Mouse (Mus musculus) midbrain, embryonic 10.5 days (tissue): Measurements from ENCODE around the gene Nr1h2. TPM values are rescaled to one million over a fixed set of nuclear protein-coding genes. Genes with fewer than 3 reads are reported as not detected.
A peak's percentile ranks its signal among the peaks of the same experiment; 100 is the strongest.

ENCODE experiments used
- DNase-seq: peaks from one replicate; pipeline ENCODE4 v3.0.0-alpha.2; 2017; ENCODE audit warnings: low spot score
- H3K27ac ChIP-seq: fragments of 300-500 bp; sonication (generic); replicated peaks from 2 replicates; pipeline ENCODE4 v1.5.1; 2016; ENCODE audit warnings: mild to moderate bottlenecking
- H3K27me3 ChIP-seq: fragments of 300-500 bp; sonication (generic); 2 replicates; pipeline ENCODE4 v1.6.1; 2016; ENCODE audit warnings: low read depth, mild to moderate bottlenecking; ENCODE audit not compliant: poor library complexity, severe bottlenecking
- H3K36me3 ChIP-seq: fragments of 300-500 bp; sonication (generic); 2 replicates; pipeline ENCODE4 v1.6.1; 2016; ENCODE audit warnings: mild to moderate bottlenecking, moderate library complexity
- H3K4me1 ChIP-seq: fragments of 300-500 bp; sonication (generic); 2 replicates; pipeline ENCODE4 v1.6.1; 2016
- H3K4me3 ChIP-seq: fragments of 300-500 bp; sonication (generic); 2 replicates; pipeline ENCODE4 v1.5.1; 2016; ENCODE audit warnings: mild to moderate bottlenecking, moderate library complexity
- H3K9me3 ChIP-seq: fragments of 300-500 bp; sonication (generic); replicated peaks from 2 replicates; pipeline ENCODE4 v1.6.1; 2016; ENCODE audit warnings: mild to moderate bottlenecking
- WGBS: fragments of 180-500 bp; shearing (Covaris S2); methylation state at CpG from one replicate; pipeline ENCODE4 v1.1.7; 2016; 5-methylcytosine and 5-hydroxymethylcytosine counted together
- polyA plus RNA-seq: library from polyadenylated mRNA; unstranded; fragments of >200 nt; fragmentation: Nextera tagmentation; extraction: Ambion mirVana; gene quantifications from 2 replicates; pipeline ENCODE4 v1.2.1, GENCODE M21; 2016

Nr1h2 gene
- 82.8 and 84.2 TPM in 2 replicates for polyA plus RNA-seq

- H3K36me3 ChIP-seq, result peaks cover 34% of the 10 kb centered on the region
- peak; percentile 96 for DNase-seq
- H3K27ac ChIP-seq, result peak within 1 kb of the TSS; percentile 89
- peaks cover 21% of the 10 kb centered on the region for H3K4me1 ChIP-seq
- WGBS, result under 1% methylated on average over 22 of the region's 22 CpGs
- no peaks in the 10 kb centered on the region for H3K9me3 ChIP-seq
- H3K27me3 ChIP-seq, result no peaks in the 10 kb centered on the region
- H3K4me3 ChIP-seq, result peak within 1 kb of the TSS; percentile 79
These were observed at the start of gene Nr1h2 for GRCm38 (mm10) chr7:44553826-44554225. Gene Nr1h2 (minus strand): TSS chr7:44553951.

DNA sequence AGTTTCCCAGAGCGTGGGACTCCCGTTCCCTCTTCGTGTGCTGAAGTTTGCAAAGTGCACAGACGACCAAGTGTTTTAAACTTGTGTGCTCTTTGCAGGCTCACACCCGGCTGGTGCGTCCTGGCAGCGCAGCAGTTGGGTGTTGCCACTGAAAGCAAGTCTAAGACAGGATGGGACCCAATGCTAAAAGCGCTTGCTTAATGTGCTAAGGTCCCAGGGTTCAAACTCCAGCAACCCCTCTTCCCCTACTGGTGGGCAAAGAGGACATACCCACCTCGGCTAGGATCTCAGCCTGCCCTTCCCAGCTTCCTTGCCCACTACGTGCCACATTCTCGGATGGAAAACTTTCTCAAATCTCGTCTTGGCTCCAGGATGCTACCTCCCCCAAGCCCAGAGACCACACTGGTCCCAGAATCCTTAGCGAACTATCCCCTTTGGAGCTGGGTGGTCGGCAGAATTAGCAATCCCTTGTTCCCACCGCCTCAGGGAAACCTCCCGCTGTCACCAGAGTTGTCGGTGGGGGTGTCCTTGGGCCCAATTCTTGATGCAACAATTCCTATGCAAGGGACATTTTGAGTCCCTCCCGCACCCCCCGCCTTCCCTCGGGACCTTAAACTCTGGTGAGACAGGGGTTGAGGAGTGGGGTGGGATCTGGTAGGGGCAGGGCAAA is 49.6 kb upstream of the Nr1h2 start:
- Histone ChIP-seq H3K4me3 (peak overlapping the region; percentile 52), H3K27me3 (peaks cover 79% of the 10 kb centered on the region), H3K4me1 (peaks cover 65% of the 10 kb centered on the region)

GRCm38 (mm10) chr7:44602443-44602842 is 48.7 kb upstream of the Nr1h2 start:
- peak overlapping the region; percentile 81 for H3K27ac ChIP-seq
- H3K36me3 ChIP-seq, result no peaks in the 10 kb centered on the region; the same call in 1 of the 2 replicates
- peaks cover 71% of the 10 kb centered on the region for H3K27me3 ChIP-seq
- H3K4me3 ChIP-seq, result peak overlapping the region; percentile 52
- WGBS, result 18% methylated on average over 11 of the region's 11 CpGs
- H3K9me3 ChIP-seq, result no peaks in the 10 kb centered on the region
- DNase-seq, result peak; percentile 43
- peaks cover 65% of the 10 kb centered on the region for H3K4me1 ChIP-seq

More for the DNA sequence above, 49.6 kb upstream of the Nr1h2 start:
- peak; percentile 52 for DNase-seq
- Histone ChIP-seq H3K9me3 (no peaks in the 10 kb centered on the region), H3K27ac (peak overlapping the region; percentile 81), H3K36me3 (no peaks in the 10 kb centered on the region; the same call in 1 of the 2 replicates)
- WGBS, result 2% methylated on average over 20 of the region's 20 CpGs

DNA sequence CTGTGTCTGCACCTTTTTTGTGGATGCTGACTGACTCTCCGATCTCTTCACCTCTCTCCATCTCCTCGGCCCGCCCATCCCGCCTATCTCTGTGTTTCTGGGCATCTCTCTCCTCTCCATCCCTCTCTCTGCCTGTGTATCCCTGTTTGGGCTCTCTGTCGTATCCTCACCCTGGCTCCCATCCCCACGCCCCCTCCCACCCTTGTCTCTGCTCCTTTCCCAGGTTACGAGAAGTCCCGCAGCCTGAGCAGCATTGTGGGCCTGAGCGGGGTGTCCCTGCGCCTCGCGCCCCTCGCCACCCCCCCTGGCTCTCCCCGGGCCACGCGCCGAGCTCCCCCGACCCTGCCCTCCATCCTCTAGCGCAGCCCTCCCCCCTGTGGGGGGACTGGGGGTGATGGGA is 47.9 kb upstream of the Nr1h2 start:
- no peak for DNase-seq
- H3K4me3 ChIP-seq, result peak overlapping the region; percentile 52
- peak overlapping the region; percentile 81 for H3K27ac ChIP-seq
- H3K36me3 ChIP-seq, result no peaks in the 10 kb centered on the region; the same call in 1 of the 2 replicates
- H3K27me3 ChIP-seq, result peaks cover 63% of the 10 kb centered on the region
- no peaks in the 10 kb centered on the region for H3K9me3 ChIP-seq
- 20% methylated on average over 19 of the region's 19 CpGs for WGBS
- H3K4me1 ChIP-seq, result peaks cover 68% of the 10 kb centered on the region

GRCm38 (mm10) chr7:44600691-44601262 is 47.0 kb upstream of the Nr1h2 start:
- DNase-seq, result no peak
- Histone ChIP-seq H3K4me3 (no peak overlapping the region), H3K27me3 (peaks cover 55% of the 10 kb centered on the region), H3K36me3 (peaks cover 5% of the 10 kb centered on the region), H3K27ac (no peak overlapping the region), H3K4me1 (peaks cover 60% of the 10 kb centered on the region), H3K9me3 (no peaks in the 10 kb centered on the region)
- 84% methylated on average over 10 of the region's 10 CpGs for WGBS

GRCm38 (mm10) chr7:44598336-44598735 is 44.6 kb upstream of the Nr1h2 start:
- WGBS, result 80% methylated on average over 12 of the region's 12 CpGs
- DNase-seq, result no peak

DNA sequence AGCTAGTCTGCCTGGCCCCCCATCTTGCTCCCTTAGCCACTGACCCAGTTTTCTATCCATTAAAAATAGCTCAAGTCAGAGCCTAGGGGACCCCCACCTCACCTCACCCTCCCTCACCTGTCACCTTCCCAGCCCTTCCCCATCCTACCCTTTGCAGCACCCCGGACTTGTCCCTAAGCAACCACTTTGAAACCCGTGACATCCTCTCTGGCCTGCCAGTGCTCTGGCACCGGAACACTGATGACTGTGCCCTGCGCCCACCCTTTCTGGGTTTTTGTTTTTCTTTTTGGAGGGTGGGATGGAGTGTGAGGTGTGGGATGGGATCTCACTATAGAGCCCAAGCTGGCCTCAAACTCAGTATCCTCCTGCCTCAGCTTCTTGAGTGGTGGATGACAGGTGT is 43.9 kb upstream of the Nr1h2 start:
- Histone ChIP-seq H3K27me3 (peaks cover 37% of the 10 kb centered on the region), H3K9me3 (no peaks in the 10 kb centered on the region), H3K27ac (no peak overlapping the region), H3K4me3 (no peak overlapping the region), H3K4me1 (peaks cover 50% of the 10 kb centered on the region), H3K36me3 (peaks cover 14% of the 10 kb centered on the region)
- WGBS, result 91% methylated on average over 4 of the region's 4 CpGs
- DNase-seq, result no peak

More at GRCm38 (mm10) chr7:44598336-44598735, 44.6 kb upstream of the Nr1h2 start:
- H3K9me3 ChIP-seq, result no peaks in the 10 kb centered on the region
- H3K27ac ChIP-seq, result no peak overlapping the region
- H3K36me3 ChIP-seq, result peaks cover 14% of the 10 kb centered on the region
- H3K4me1 ChIP-seq, result peaks cover 50% of the 10 kb centered on the region
- H3K4me3 ChIP-seq, result no peak overlapping the region
- peaks cover 37% of the 10 kb centered on the region for H3K27me3 ChIP-seq

- Histone ChIP-seq H3K36me3 (peaks cover 14% of the 10 kb centered on the region), H3K27ac (0 out of 2 replicates have a peak overlapping the region, but pooled peaks have one; percentile 55), H3K4me1 (peaks cover 50% of the 10 kb centered on the region), H3K27me3 (peaks cover 37% of the 10 kb centered on the region), H3K4me3 (no peak overlapping the region), H3K9me3 (no peaks in the 10 kb centered on the region)
- DNase-seq, result no peak
- 62% methylated on average over 5 of the region's 5 CpGs for WGBS
These were observed 43.3 kb upstream of the Nr1h2 start for GRCm38 (mm10) chr7:44596996-44597538.

GRCm38 (mm10) chr7:44596051-44596450 is 42.3 kb upstream of the Nr1h2 start:
- 93% methylated on average over 6 of the region's 6 CpGs for WGBS
- no peak for DNase-seq
- H3K4me1 ChIP-seq, result peaks cover 51% of the 10 kb centered on the region

GRCm38 (mm10) chr7:44595131-44595561 is 41.4 kb upstream of the Nr1h2 start:
- no peak overlapping the region for H3K27ac ChIP-seq
- H3K36me3 ChIP-seq, result peaks cover 14% of the 10 kb centered on the region
- 94% methylated on average over 20 of the region's 20 CpGs for WGBS

More at GRCm38 (mm10) chr7:44596051-44596450, 42.3 kb upstream of the Nr1h2 start:
- H3K27me3 ChIP-seq, result peaks cover 37% of the 10 kb centered on the region
- H3K9me3 ChIP-seq, result no peaks in the 10 kb centered on the region
- no peak overlapping the region for H3K4me3 ChIP-seq
- peaks cover 14% of the 10 kb centered on the region for H3K36me3 ChIP-seq
- H3K27ac ChIP-seq, result no peak overlapping the region

GRCm38 (mm10) chr7:44594291-44594690 is 40.5 kb upstream of the Nr1h2 start:
- Histone ChIP-seq H3K9me3 (no peaks in the 10 kb centered on the region), H3K27me3 (peaks cover 46% of the 10 kb centered on the region), H3K27ac (peak overlapping the region; percentile 46), H3K36me3 (peaks cover 14% of the 10 kb centered on the region), H3K4me3 (peak overlapping the region; percentile 72), H3K4me1 (peaks cover 60% of the 10 kb centered on the region)
- DNase-seq, result no peak
- 68% methylated on average over 6 of the region's 6 CpGs for WGBS

More at GRCm38 (mm10) chr7:44595131-44595561, 41.4 kb upstream of the Nr1h2 start:
- H3K4me3 ChIP-seq, result no peak overlapping the region
- peaks cover 37% of the 10 kb centered on the region for H3K27me3 ChIP-seq
- no peak for DNase-seq
- peaks cover 52% of the 10 kb centered on the region for H3K4me1 ChIP-seq
- H3K9me3 ChIP-seq, result no peaks in the 10 kb centered on the region

GRCm38 (mm10) chr7:44593775-44594174 is 40.0 kb upstream of the Nr1h2 start:
- H3K4me1 ChIP-seq, result peaks cover 65% of the 10 kb centered on the region
- peak; percentile 94 for DNase-seq
- peaks cover 14% of the 10 kb centered on the region for H3K36me3 ChIP-seq
- peak overlapping the region; percentile 46 for H3K27ac ChIP-seq
- 2% methylated on average over 22 of the region's 22 CpGs for WGBS
- H3K9me3 ChIP-seq, result no peaks in the 10 kb centered on the region
- peak overlapping the region; percentile 72 for H3K4me3 ChIP-seq
- H3K27me3 ChIP-seq, result peaks cover 51% of the 10 kb centered on the region

DNA sequence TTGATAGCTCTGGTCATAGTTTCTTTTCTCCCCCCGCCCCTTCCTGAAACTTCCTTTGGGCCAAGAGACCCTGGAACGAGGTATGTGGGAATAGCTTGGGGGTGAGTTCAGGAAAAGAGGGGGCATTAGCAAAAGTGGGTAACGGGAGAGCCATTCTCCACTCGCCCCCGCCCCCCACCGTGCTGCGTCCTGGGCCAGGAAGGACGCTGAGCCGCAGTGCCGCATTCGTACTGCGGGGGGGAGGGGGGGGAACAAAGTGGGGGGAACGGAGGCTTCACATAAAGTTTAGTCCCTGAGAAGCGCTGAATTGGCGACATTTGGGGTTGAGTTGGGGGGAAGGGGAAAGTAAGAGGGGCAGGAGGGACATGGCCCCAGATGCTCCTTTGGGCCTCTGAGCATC is 39.3 kb upstream of the Nr1h2 start:
- peaks cover 73% of the 10 kb centered on the region for H3K4me1 ChIP-seq
- no peak overlapping the region for H3K27ac ChIP-seq
- 3% methylated on average over 15 of the region's 15 CpGs for WGBS
- no peak for DNase-seq
- H3K27me3 ChIP-seq, result peaks cover 58% of the 10 kb centered on the region
- peak overlapping the region; percentile 72 for H3K4me3 ChIP-seq
- no peaks in the 10 kb centered on the region for H3K9me3 ChIP-seq
- H3K36me3 ChIP-seq, result peaks cover 14% of the 10 kb centered on the region
